13 mouse cellular contexts compared by ENCODE assay signal in genomic region chr1:34663875-34664547, GRCm38 (mm10).
DNase-seq lines count a peak whose midpoint lies in the region; ATAC-seq lines count a peak whose summit lies in the region.
"Had no signal": no experiment of that assay in that cellular context is flagged by ENCODE, and none has a peak within 500 bp of the region (broad histone marks: within the 10 kb centered on the region; RNA-seq: fewer than 3 reads in every experiment).

No protein-coding gene starts in this region.

- H3K4me2 ChIP-seq in hindbrain, embryonic 11.5 days (replicated peaks; ENCODE audit: low read depth, low read length) = 0 out of 2 replicates have a peak overlapping the region, but pooled peaks have one; percentile 8
- no peak overlapping the region for H3K4me2 ChIP-seq in neural tube, embryonic 14.5 days (ENCODE audit: low read depth, low read length)
- H3K4me2 ChIP-seq: embryonic facial prominence, embryonic 12.5 days; liver, embryonic 13.5 days had no signal

- H3K9ac ChIP-seq in hindbrain, embryonic 11.5 days (ENCODE audit: low read depth, low read length) = no peak overlapping the region
- H3K9ac ChIP-seq in neural tube, embryonic 14.5 days (replicated peaks; ENCODE audit: low read depth, low read length) = no peak overlapping the region
- H3K9ac ChIP-seq: embryonic facial prominence, embryonic 12.5 days; liver, embryonic 13.5 days had no signal

- no peaks in the 10 kb centered on the region for H3K27me3 ChIP-seq in hindbrain, embryonic 11.5 days (ENCODE audit: control insufficient read depth, insufficient read depth, low read length)
- no peaks in the 10 kb centered on the region for H3K27me3 ChIP-seq in neural tube, embryonic 14.5 days (ENCODE audit: control insufficient read depth, insufficient read depth, low read length)
- H3K27me3 ChIP-seq: embryonic facial prominence, embryonic 12.5 days; liver, embryonic 13.5 days had no signal

- ATAC-seq in hindbrain, embryonic 11.5 days (ENCODE audit: low FRiP score) = no peak
- ATAC-seq in neural tube, embryonic 14.5 days (ENCODE audit: low read depth) = no peak

- intact Hi-C loops in heart, postnatal 10 days (cut with DNase I) = no loop called here
- intact Hi-C loops in left cerebral cortex, postnatal 14 days (cut with DNase I) = no loop called here

- H3K27ac ChIP-seq in hindbrain, embryonic 11.5 days (ENCODE audit: low read depth, low read length) = peak overlapping the region; percentile 91
- peak overlapping the region; percentile 85 for H3K27ac ChIP-seq in neural tube, embryonic 14.5 days (ENCODE audit: low read depth, low read length)
- H3K27ac ChIP-seq: embryonic facial prominence, embryonic 12.5 days; liver, embryonic 13.5 days had no signal

- WGBS in hindbrain, embryonic 11.5 days = 79% methylated on average over 4 of the region's 4 CpGs
- whole genome bisulfite sequencing in neural tube, embryonic 14.5 days = 55% methylated on average over 4 of the region's 4 CpGs

- no peaks in the 10 kb centered on the region for H3K9me3 ChIP-seq in hindbrain, embryonic 11.5 days (ENCODE audit: control insufficient read depth, low read length)
- no peaks in the 10 kb centered on the region for H3K9me3 ChIP-seq in neural tube, embryonic 14.5 days (ENCODE audit: control insufficient read depth, low read length)
- H3K9me3 ChIP-seq: embryonic facial prominence, embryonic 12.5 days; liver, embryonic 13.5 days had no signal

- H3K36me3 ChIP-seq in hindbrain, embryonic 11.5 days (ENCODE audit: control insufficient read depth, insufficient read depth, low read length) = no peaks in the 10 kb centered on the region
- no peaks in the 10 kb centered on the region for H3K36me3 ChIP-seq in neural tube, embryonic 14.5 days (ENCODE audit: control insufficient read depth, insufficient read depth, low read length)
- H3K36me3 ChIP-seq: embryonic facial prominence, embryonic 12.5 days; liver, embryonic 13.5 days had no signal

- DNase-seq in heart, adult 11 months = peak; percentile 79
- no peak for DNase-seq in heart, postnatal 10 days
- DNase-seq in hindbrain, embryonic 11.5 days (ENCODE audit: low spot score) = no peak
- peak; percentile 41 to 53 for DNase-seq in left cerebral cortex, postnatal 14 days (ENCODE audit: low spot score in 2 of 2)
- no peak for DNase-seq in embryo, embryonic 11 days
- no peak for DNase-seq in gastrocnemius, postnatal 25 days
- DNase-seq in thymus, postnatal 36 days = no peak
- DNase-seq: B cell, adult 2 months; kidney, postnatal 4 days; liver, embryonic 13.5 days had no signal

- H3K4me3 ChIP-seq in hindbrain, embryonic 11.5 days (ENCODE audit: low read depth, low read length) = no peak overlapping the region
- no peak overlapping the region for H3K4me3 ChIP-seq in neural tube, embryonic 14.5 days (ENCODE audit: low read depth, low read length)
- H3K4me3 ChIP-seq: embryonic facial prominence, embryonic 12.5 days; liver, embryonic 13.5 days; megakaryocyte, embryonic 14.5 days had no signal

- H3K4me1 ChIP-seq in hindbrain, embryonic 11.5 days (replicated peaks; ENCODE audit: control insufficient read depth, insufficient read depth, low read length) = peaks cover 6% of the 10 kb centered on the region
- H3K4me1 ChIP-seq in neural tube, embryonic 14.5 days (ENCODE audit: control insufficient read depth, insufficient read depth, low read length) = 0 out of 2 replicates have a peak, but pooled peaks cover 5% of the 10 kb centered on the region
- H3K4me1 ChIP-seq: embryonic facial prominence, embryonic 12.5 days; liver, embryonic 13.5 days; megakaryocyte, embryonic 14.5 days had no signal

Comparison
In these comparisons a context has a peak if more than half of its experiments do, and no peak if none do; other contexts are left out.
1. DNase-seq: peak in heart, adult 11 months (single experiment) and left cerebral cortex, postnatal 14 days (2 of 2); none in heart, postnatal 10 days (0 of 2), hindbrain, embryonic 11.5 days (single experiment), embryo, embryonic 11 days (single experiment), gastrocnemius, postnatal 25 days (single experiment) and thymus, postnatal 36 days (0 of 2).